Comparison of ENCODE assay signal across 9 mouse cellular contexts in genomic region chr5:139908811-139909627, GRCm38 (mm10). TPM values are rescaled to one million over a fixed set of nuclear protein-coding genes. Genes with fewer than 3 reads are reported as not detected.
DNase-seq lines count a peak whose midpoint lies in the region; ATAC-seq and TF ChIP-seq lines count a peak whose summit lies in the region.
"Had no signal": no experiment of that assay in that cellular context is flagged by ENCODE, and none has a peak within 500 bp of the region (broad histone marks: within the 10 kb centered on the region; RNA-seq: fewer than 3 reads in every experiment).

No protein-coding gene starts in this region.

- peak overlapping the region; percentile 67; the same call in 1 of the 2 replicates for H3K27ac ChIP-seq in midbrain, postnatal 0 days (ENCODE audit: low read depth, low read length)

- H3K4me2 ChIP-seq in midbrain, postnatal 0 days (ENCODE audit: low read depth, low read length, poor library complexity, severe bottlenecking): peak overlapping the region; percentile 98

- TF ChIP-seq CTCF in midbrain, postnatal 0 days (IDR thresholded peaks at IDR 0.05): no peak

- DNase-seq in adrenal gland, adult 2 months: peak; percentile 50
- DNase-seq in adrenal gland, postnatal 4 days (ENCODE audit: low spot score in 2 of 2): no peak
- DNase-seq in thymus, postnatal 25 days: peak; percentile 25
- DNase-seq in thymus, postnatal 4 days: no peak
- DNase-seq in kidney, postnatal 10 days: peak; percentile 60
- no peak for DNase-seq in midbrain, postnatal 0 days (ENCODE audit: low spot score)
- no peak for DNase-seq in cerebellum, adult 9-10 months
- no peak for DNase-seq in spleen, postnatal 36 days (ENCODE audit: low spot score in 2 of 2)

- peaks cover 14% of the 10 kb centered on the region; the same call in 1 of the 2 replicates for H3K4me1 ChIP-seq in midbrain, postnatal 0 days (ENCODE audit: insufficient read depth, low read length)

- H3K27me3 ChIP-seq in midbrain, postnatal 0 days (ENCODE audit: insufficient read depth, low read length): peaks cover 25% of the 10 kb centered on the region

- ATAC-seq in midbrain, postnatal 0 days (ENCODE audit: low FRiP score): 0 out of 2 replicates have a peak, but pooled peaks have one; percentile 32

- WGBS in midbrain, postnatal 0 days: under 1% methylated on average over 47 of the region's 50 CpGs

- peak overlapping the region; percentile 55 for H3K4me3 ChIP-seq in midbrain, postnatal 0 days (ENCODE audit: low read depth, low read length)

- peak overlapping the region; percentile 54 for H3K9ac ChIP-seq in midbrain, postnatal 0 days (replicated peaks; ENCODE audit: low read length, poor library complexity, severe bottlenecking)

- no peaks in the 10 kb centered on the region for H3K36me3 ChIP-seq in midbrain, postnatal 0 days (ENCODE audit: insufficient read depth, low read length)

- no peaks in the 10 kb centered on the region for H3K9me3 ChIP-seq in midbrain, postnatal 0 days (ENCODE audit: low read length)

RNA-seq across cellular contexts. Expression of gene Elfn1, which starts 1.3 kb away (rescaled TPM):
- total RNA-seq in adrenal gland, adult 2 months (2021): 10 to 100 TPM in 1 of 2 experiments, under 1 TPM in 1; 0.35 to 25.4 TPM
- polyA plus RNA-seq in adrenal gland, adult 2 months (2012; rRNA removed): 33.8 and 96.1 TPM in 2 replicates
- 10 to 100 TPM; 14.1 to 16.8 TPM for total RNA-seq in adrenal gland, postnatal 4 days (2021)
- 21.5 and 57.5 TPM in 2 replicates for total RNA-seq in midbrain, postnatal 0 days (2014; rRNA removed)
- polyA plus RNA-seq in midbrain, postnatal 0 days (2015; fragmentation: Nextera tagmentation; extraction: Ambion mirVana): 3.1 and 3.7 TPM in 2 replicates
- total RNA-seq: common myeloid progenitor, adult 5-6 weeks had no signal

Comparison
In these comparisons a context has a peak if more than half of its experiments do, and no peak if none do; other contexts are left out.
1. DNase-seq: peak in adrenal gland, adult 2 months (single experiment), thymus, postnatal 25 days (single experiment) and kidney, postnatal 10 days (single experiment); none in adrenal gland, postnatal 4 days (0 of 2), thymus, postnatal 4 days (single experiment), midbrain, postnatal 0 days (single experiment), cerebellum, adult 9-10 months (single experiment) and spleen, postnatal 36 days (0 of 2).